Mouse (Mus musculus) heart, embryonic 11.5 days (tissue): ENCODE results near the gene Hoxb13. TPM values are rescaled to one million over a fixed set of nuclear protein-coding genes. Genes with fewer than 3 reads are reported as not detected.

ENCODE experiments used
- ATAC-seq: fragments of 200-750 bp; cut with Nextera tagmentation; replicated peaks from 2 replicates; pipeline ENCODE4 v1.8.0; 2017; ENCODE audit warnings: moderate library complexity; ENCODE audit not compliant: insufficient number of reproducible peaks, low FRiP score, low TSS enrichment
- H3K27ac ChIP-seq: fragments of 300-500 bp; sonication (generic); 2 replicates; pipeline ENCODE4 v1.5.1; 2014; ENCODE audit warnings: mild to moderate bottlenecking, low read depth, low read length
- H3K27me3 ChIP-seq: fragments of 300-500 bp; sonication (generic); 2 replicates; pipeline ENCODE4 v1.6.1; 2014; ENCODE audit warnings: mild to moderate bottlenecking, low read length, mixed read lengths; ENCODE audit not compliant: control insufficient read depth, insufficient read depth
- H3K36me3 ChIP-seq: fragments of 300-500 bp; sonication (generic); 2 replicates; pipeline ENCODE4 v1.6.1; 2014; ENCODE audit warnings: mild to moderate bottlenecking, low read length, moderate library complexity, mixed read lengths; ENCODE audit not compliant: control insufficient read depth, insufficient read depth
- H3K4me1 ChIP-seq: fragments of 300-500 bp; sonication (generic); 2 replicates; pipeline ENCODE4 v1.6.1; 2014; ENCODE audit warnings: low read length; ENCODE audit not compliant: control insufficient read depth, insufficient read depth
- H3K4me2 ChIP-seq: fragments of 300-500 bp; sonication (generic); 2 replicates; pipeline ENCODE4 v1.6.1; 2014; ENCODE audit warnings: mild to moderate bottlenecking, moderate library complexity
- H3K4me3 ChIP-seq: fragments of 300-500 bp; sonication (generic); 2 replicates; pipeline ENCODE4 v1.5.1; 2014; ENCODE audit warnings: low read depth, low read length
- H3K9ac ChIP-seq: fragments of 300-500 bp; sonication (generic); 2 replicates; pipeline ENCODE4 v1.6.1; 2014; ENCODE audit warnings: mild to moderate bottlenecking, low read depth, low read length, moderate library complexity
- H3K9me3 ChIP-seq: fragments of 300-500 bp; sonication (generic); replicated peaks from 2 replicates; pipeline ENCODE4 v1.6.1; 2016; ENCODE audit warnings: low read length; ENCODE audit not compliant: control insufficient read depth
- WGBS: fragments of 180-500 bp; shearing (Covaris S2); extraction: QIAGEN DNeasy Blood & Tissue Kit; methylation state at CpG from one replicate; pipeline ENCODE4 v1.1.7; 2014; ENCODE audit not compliant: insufficient replicate concordance; 5-methylcytosine and 5-hydroxymethylcytosine counted together
- polyA plus RNA-seq: library from polyadenylated mRNA; unstranded; fragments of >200 nt; fragmentation: Nextera tagmentation; extraction: Ambion mirVana; gene quantifications from 2 replicates; pipeline ENCODE4 v1.2.1, GENCODE M21; 2014

Gene Hoxb13
- polyA plus RNA-seq, 1 experiment from 2014 or later = not detected

DNA sequence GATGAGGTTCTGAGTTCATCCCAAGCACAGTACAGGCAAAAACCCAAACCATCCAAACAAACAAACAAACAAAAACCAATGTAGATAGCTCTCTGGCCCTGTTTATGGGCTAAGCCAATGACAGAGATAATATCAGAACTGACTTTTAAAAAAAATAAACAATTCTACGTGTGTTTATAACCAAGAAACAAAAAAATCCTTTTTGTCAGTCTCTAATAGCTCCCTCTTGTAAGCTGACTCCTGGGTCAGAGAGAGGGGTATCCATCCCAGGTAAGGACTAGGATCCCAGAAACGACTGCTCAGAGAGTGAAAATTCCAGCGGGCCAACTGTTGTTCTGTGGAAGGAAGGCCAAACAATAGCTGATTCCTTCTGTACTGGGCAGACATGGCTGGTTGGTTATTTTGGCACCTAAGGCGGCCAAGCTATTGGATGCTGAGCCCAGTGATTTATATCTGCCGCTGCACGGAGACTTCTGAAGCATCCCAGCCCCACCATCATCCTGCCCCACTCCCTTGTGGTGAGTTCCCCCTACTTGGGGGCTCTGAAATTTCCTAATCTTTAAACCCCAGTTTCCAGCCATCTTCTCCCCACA lies 15.1 kb upstream of the Hoxb13 start:
- Histone ChIP-seq H3K36me3 (no peaks in the 10 kb centered on the region), H3K27me3 (peaks cover 94% of the 10 kb centered on the region), H3K4me1 (no peaks in the 10 kb centered on the region), H3K27ac (no peak overlapping the region), H3K9me3 (no peaks in the 10 kb centered on the region; the same call in 1 of the 2 replicates), H3K4me3 (no peak overlapping the region), H3K9ac (no peak overlapping the region), H3K4me2 (no peak overlapping the region)
- under 1% methylated on average over 6 of the region's 6 CpGs for WGBS
- no peak for ATAC-seq

DNA sequence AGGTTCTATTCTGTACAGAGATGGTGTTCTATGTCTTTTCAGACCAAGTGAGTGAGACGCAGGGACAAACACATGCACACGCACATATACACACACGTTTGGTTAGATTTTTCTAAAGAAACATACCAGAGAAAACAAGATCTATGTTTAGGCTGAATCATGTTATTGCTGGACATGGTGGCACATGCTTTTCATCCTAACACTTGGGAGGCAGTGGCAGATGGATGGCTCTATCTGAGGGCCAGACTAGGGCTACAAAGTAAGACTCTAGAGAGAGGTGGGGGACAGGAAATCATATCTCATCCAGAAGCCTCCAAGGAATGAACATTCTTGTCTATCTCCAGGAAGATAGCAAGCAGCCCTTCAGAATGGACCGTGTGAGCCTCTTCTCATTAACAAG lies 13.1 kb upstream of the Hoxb13 start:
- Histone ChIP-seq H3K9ac (no peak overlapping the region), H3K4me2 (no peak overlapping the region), H3K9me3 (no peaks in the 10 kb centered on the region; the same call in 1 of the 2 replicates), H3K4me3 (no peak overlapping the region), H3K36me3 (no peaks in the 10 kb centered on the region), H3K27me3 (peaks cover 92% of the 10 kb centered on the region), H3K4me1 (no peaks in the 10 kb centered on the region), H3K27ac (no peak overlapping the region)
- 23% methylated on average over 4 of the region's 4 CpGs for WGBS
- no peak for ATAC-seq

DNA sequence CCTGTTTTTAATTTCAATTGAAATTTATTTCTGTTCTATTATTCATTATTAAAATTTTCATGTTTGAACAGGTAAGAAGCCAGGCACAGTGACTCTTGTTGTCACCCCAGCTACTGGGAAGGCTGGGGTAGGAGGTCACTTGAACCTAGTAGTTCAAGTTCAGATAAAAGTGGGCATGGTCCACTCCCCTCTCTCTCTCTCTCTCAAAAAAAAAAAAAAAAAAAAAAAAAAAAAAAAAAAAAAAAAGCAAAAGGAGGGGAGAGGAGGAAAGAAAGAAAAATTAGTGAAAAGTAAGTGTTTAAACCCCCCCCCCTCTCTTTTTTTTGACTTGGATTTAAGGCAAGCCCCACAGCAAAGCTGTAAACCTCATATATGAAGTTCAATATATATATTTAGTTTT lies 9.9 kb upstream of the Hoxb13 start:
- Histone ChIP-seq H3K4me1 (no peaks in the 10 kb centered on the region), H3K9me3 (no peaks in the 10 kb centered on the region; the same call in 1 of the 2 replicates), H3K27me3 (peaks cover 95% of the 10 kb centered on the region), H3K4me2 (no peak overlapping the region), H3K36me3 (no peaks in the 10 kb centered on the region), H3K27ac (no peak overlapping the region), H3K4me3 (no peak overlapping the region), H3K9ac (no peak overlapping the region)
- no peak for ATAC-seq

DNA sequence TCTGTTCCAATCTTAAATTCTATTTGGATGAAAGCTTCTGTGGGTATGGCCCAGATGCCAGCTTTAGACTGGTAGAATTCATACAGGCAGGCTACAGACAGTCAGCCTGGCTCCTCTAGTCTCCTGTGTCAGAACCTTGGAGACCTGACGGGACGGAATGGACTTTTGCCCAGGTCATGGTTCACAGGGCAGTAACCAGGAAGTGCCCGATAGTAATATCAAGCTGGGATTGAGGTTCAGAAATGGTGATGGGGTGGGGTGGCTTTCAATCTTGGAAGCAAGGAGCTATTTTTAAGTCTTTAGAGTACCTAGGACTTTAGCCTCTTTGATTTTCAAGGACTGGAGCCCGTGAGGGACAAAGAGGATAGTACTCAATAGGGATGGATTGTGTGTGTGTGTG lies 6.8 kb upstream of the Hoxb13 start:
- Histone ChIP-seq H3K36me3 (no peaks in the 10 kb centered on the region), H3K9ac (no peak overlapping the region), H3K27ac (no peak overlapping the region), H3K4me1 (no peaks in the 10 kb centered on the region), H3K4me3 (no peak overlapping the region), H3K9me3 (no peaks in the 10 kb centered on the region; the same call in 1 of the 2 replicates), H3K27me3 (peaks cover 93% of the 10 kb centered on the region), H3K4me2 (no peak overlapping the region)
- ATAC-seq = no peak
- 25% methylated on average over 4 of the region's 4 CpGs for WGBS

DNA sequence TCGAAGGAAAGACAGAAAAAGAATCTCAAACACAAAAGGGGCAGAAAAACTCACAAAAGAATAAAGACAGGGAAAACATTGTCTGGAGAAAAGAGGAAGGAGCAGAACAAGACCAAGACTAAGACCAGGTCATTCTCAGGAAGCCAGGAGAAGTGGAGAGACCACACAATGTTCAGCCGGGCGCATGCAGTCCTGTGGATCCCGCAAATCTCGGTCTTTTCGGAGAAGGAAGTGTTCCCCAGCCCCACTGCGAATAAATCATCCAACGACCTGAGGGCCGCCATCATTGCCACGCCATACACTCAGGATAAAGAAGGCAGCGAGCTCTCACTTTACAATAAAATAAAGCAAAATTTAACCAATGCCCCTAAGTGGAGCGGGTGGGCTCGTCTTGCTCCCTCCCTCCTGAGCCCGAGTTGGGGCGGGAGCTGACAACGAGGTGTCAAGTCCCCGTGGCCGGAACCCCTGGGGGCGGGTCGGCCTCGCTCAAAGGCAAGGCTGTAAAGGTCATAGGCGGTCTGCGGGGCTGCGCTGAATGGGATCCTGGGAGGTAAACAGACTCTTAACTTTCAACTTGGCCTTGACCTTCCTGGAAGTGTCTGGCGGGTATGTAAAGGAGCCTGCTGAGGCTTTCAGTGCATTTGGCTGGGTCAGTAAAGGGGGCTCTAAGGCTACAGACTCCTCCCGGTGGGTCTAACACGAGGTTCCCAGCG lies 4.2 kb upstream of the Hoxb13 start:
- Histone ChIP-seq H3K4me2 (no peak overlapping the region), H3K9me3 (no peaks in the 10 kb centered on the region), H3K27me3 (peaks cover 97% of the 10 kb centered on the region), H3K27ac (no peak overlapping the region), H3K36me3 (no peaks in the 10 kb centered on the region), H3K9ac (no peak overlapping the region), H3K4me1 (no peaks in the 10 kb centered on the region), H3K4me3 (no peak overlapping the region)
- 2% methylated on average over 28 of the region's 28 CpGs for WGBS
- ATAC-seq = no peak

DNA sequence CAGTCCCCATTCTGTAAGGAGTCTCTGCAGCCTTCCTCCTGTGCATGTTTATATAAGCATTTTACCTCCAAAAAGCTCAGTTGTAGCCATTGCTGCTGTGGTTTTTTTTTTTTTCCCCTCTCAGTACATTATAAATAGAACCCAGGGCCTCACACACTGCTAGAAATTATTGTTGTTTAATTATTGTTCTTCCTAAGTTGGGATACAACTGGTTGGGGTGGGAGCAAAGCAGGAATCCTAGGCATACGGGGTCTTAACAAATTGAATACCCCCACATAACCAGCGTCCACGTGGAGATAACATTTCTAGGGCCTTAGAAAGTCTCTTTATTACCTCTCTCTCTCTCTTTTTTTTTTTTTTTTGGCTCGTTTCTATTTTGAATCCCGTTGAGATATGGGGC lies 3.0 kb upstream of the Hoxb13 start:
- Histone ChIP-seq H3K27me3 (peaks cover 97% of the 10 kb centered on the region), H3K4me1 (no peaks in the 10 kb centered on the region), H3K36me3 (no peaks in the 10 kb centered on the region), H3K4me3 (no peak overlapping the region), H3K4me2 (no peak overlapping the region), H3K9me3 (no peaks in the 10 kb centered on the region), H3K9ac (no peak overlapping the region), H3K27ac (no peak overlapping the region)
- no peak for ATAC-seq
- 3% methylated on average over 5 of the region's 5 CpGs for WGBS

DNA sequence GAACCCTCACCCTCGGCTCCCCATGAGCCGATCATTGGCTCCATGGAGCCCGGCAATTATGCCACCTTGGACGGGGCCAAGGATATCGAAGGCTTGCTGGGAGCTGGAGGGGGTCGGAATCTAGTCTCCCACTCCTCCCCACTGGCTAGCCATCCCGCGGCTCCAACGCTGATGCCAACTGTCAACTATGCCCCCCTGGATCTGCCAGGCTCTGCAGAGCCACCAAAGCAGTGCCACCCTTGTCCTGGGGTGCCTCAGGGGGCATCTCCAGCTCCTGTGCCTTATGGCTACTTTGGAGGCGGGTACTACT lies 240 bp downstream of the Hoxb13 start:
- Histone ChIP-seq H3K4me2 (peak overlapping the region; percentile 9; the same call in 1 of the 2 replicates), H3K4me1 (no peaks in the 10 kb centered on the region), H3K36me3 (no peaks in the 10 kb centered on the region), H3K9me3 (no peaks in the 10 kb centered on the region), H3K9ac (no peak overlapping the region), H3K27me3 (peaks cover 97% of the 10 kb centered on the region), H3K27ac (no peak overlapping the region), H3K4me3 (no peak overlapping the region; the same call in 1 of the 2 replicates)
- no peak for ATAC-seq
- WGBS = 5% methylated on average over 10 of the region's 10 CpGs

DNA sequence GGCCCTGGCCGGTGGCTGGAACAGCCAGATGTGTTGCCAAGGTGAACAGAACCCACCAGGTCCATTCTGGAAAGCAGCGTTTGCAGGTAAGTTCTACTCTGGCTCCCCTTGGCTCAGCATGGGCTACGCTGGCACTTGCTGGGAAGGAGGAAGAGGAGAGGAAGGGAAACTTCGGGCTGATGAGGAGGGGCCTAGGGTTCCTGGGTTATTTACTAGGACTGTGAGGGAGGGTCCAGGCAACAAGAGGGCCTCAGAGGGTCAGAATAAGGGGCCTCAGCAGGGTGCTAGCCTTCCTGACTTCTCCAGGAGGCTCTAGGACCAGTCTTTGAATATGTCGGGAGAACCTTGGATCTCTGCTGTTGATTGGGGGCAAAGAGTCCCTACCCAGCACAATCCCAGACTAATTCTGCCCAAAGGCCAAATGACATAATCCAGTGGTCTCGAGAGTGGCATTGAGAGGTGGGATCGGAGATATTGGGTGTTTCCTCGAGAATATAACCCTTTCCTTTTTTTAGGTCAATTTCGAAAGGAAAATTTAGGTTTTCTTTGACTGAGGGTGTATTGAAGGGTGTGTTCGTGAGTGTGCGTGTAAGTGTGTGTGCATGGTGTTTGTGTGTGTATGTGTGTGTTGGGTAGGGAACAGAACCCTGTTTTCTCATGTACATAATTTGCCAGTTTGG lies 985 bp downstream of the Hoxb13 start:
- Histone ChIP-seq H3K36me3 (no peaks in the 10 kb centered on the region), H3K27ac (no peak overlapping the region), H3K4me1 (no peaks in the 10 kb centered on the region), H3K9me3 (no peaks in the 10 kb centered on the region), H3K27me3 (peaks cover 100% of the 10 kb centered on the region), H3K9ac (no peak overlapping the region), H3K4me3 (no peak overlapping the region), H3K4me2 (no peak overlapping the region)
- WGBS = 5% methylated on average over 11 of the region's 11 CpGs
- no peak for ATAC-seq
